Mouse (Mus musculus) heart, postnatal 0 days (tissue): ENCODE results near the gene Specc1l. TPM values are rescaled to one million over a fixed set of nuclear protein-coding genes. Genes with fewer than 3 reads are reported as not detected.

Source experiments
- ATAC-seq: fragments of 200-750 bp; cut with Nextera tagmentation; 2 replicates; pipeline ENCODE4 v1.8.0; 2017; ENCODE audit warnings: low read depth, moderate number of reproducible peaks, moderate library complexity; ENCODE audit not compliant: insufficient read depth
- DNase-seq: peaks from one replicate; pipeline ENCODE4 v3.0.0-alpha.2; 2016; ENCODE audit warnings: low spot score
- H3K27ac ChIP-seq: fragments of 300-500 bp; sonication (generic); 2 replicates; pipeline ENCODE4 v1.5.1; 2014; ENCODE audit warnings: low read depth, mild to moderate bottlenecking
- H3K27me3 ChIP-seq: fragments of 300-500 bp; sonication (generic); 2 replicates; pipeline ENCODE4 v1.6.1; 2014; ENCODE audit warnings: low read length, mixed read lengths; ENCODE audit not compliant: control insufficient read depth, insufficient read depth
- H3K36me3 ChIP-seq: fragments of 300-500 bp; sonication (generic); replicated peaks from 2 replicates; pipeline ENCODE4 v1.6.1; 2014; ENCODE audit warnings: low read length, mixed read lengths; ENCODE audit not compliant: control insufficient read depth, insufficient read depth
- H3K4me1 ChIP-seq: fragments of 300-500 bp; sonication (generic); 2 replicates; pipeline ENCODE4 v1.6.1; 2014; ENCODE audit warnings: antibody characterized with exemption; ENCODE audit not compliant: control insufficient read depth, insufficient read depth
- H3K4me2 ChIP-seq: fragments of 300-500 bp; sonication (generic); 2 replicates; pipeline ENCODE4 v1.6.1; 2014; ENCODE audit warnings: low read depth, mild to moderate bottlenecking, low read length, moderate library complexity
- H3K4me3 ChIP-seq: fragments of 300-500 bp; sonication (generic); 2 replicates; pipeline ENCODE4 v1.5.1; 2014; ENCODE audit warnings: low read depth, low read length
- H3K9ac ChIP-seq: fragments of 300-500 bp; sonication (generic); replicated peaks from 2 replicates; pipeline ENCODE4 v1.6.1; 2014; ENCODE audit warnings: low read depth, low read length, mixed read lengths
- H3K9me3 ChIP-seq: fragments of 300-500 bp; sonication (generic); replicated peaks from 2 replicates; pipeline ENCODE4 v1.6.1; 2016; ENCODE audit warnings: low read length; ENCODE audit not compliant: control insufficient read depth
- CTCF ChIP-seq: IDR thresholded peaks from 2 replicates; pipeline ENCODE4 v1.5.1; 2016; ENCODE audit warnings: antibody characterized with exemption, control low read depth, low read depth
- EP300 ChIP-seq: IDR thresholded peaks from 2 replicates; pipeline ENCODE4 v1.6.1; 2016; ENCODE audit warnings: antibody characterized with exemption, low read depth
- WGBS: fragments of 180-500 bp; shearing (Covaris S2); extraction: QIAGEN DNeasy Blood & Tissue Kit; methylation state at CpG from one replicate; pipeline ENCODE4 v1.1.7; 2014; 5-methylcytosine and 5-hydroxymethylcytosine counted together
- polyA plus RNA-seq: library from polyadenylated mRNA; unstranded; fragments of >200 nt; fragmentation: Nextera tagmentation; extraction: Ambion mirVana; gene quantifications from 2 replicates; pipeline ENCODE4 v1.2.1, GENCODE M21; 2015
- total RNA-seq: library from RNA; depleted of rRNA; stranded (reverse); fragments of >200 nt; gene quantifications from 2 replicates; pipeline ENCODE4 v1.2.3, GENCODE M21; 2014; ENCODE audit warnings: low replicate concordance

Gene Specc1l
- total and polyA plus RNA-seq, 2 experiments from 2014 or later = 13.3 to 23.4 TPM

GRCm38 (mm10) chr10:75318206-75318605 lies 106.3 kb downstream of the Specc1l start:
- peaks cover 6% of the 10 kb centered on the region; the same call in 1 of the 2 replicates for H3K27me3 ChIP-seq
- ATAC-seq (no peak), DNase-seq (no peak)
- H3K4me1 ChIP-seq = peaks cover 15% of the 10 kb centered on the region; the same call in 1 of the 2 replicates
- H3K4me2 ChIP-seq = peak overlapping the region; percentile 75
- no peaks in the 10 kb centered on the region for H3K9me3 ChIP-seq
- no peak for TF ChIP-seq EP300
- 63% methylated on average over 6 of the region's 6 CpGs for WGBS
- H3K4me3 ChIP-seq = peak overlapping the region; percentile 71
- H3K9ac ChIP-seq = peak overlapping the region; percentile 77
- H3K36me3 ChIP-seq = no peaks in the 10 kb centered on the region
- peak overlapping the region; percentile 75; the same call in 1 of the 2 replicates for H3K27ac ChIP-seq

DNA sequence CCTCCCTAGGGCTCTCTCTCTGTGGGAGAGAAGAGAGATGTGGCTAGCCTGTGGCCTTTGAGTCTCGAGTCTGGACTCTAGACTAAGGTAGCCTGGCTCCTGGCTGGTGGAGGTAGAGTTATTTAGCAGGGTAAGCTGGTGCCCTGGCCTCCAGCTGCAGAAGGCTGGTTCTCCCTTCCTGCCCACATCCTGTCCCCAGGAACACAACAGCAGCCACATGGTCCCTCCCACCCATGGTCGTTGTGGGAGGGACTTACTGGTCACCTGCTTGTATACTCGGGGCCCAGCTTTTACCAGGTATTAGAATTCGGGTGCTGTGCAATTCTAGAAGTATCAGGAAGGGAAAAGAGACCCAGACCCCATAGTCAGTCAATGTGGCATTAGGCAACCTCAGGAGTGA lies 108.4 kb downstream of the Specc1l start:
- peak overlapping the region; percentile 75 for H3K4me2 ChIP-seq
- WGBS = 41% methylated on average over 4 of the region's 4 CpGs
- ATAC-seq (no peak), DNase-seq (no peak)
- H3K36me3 ChIP-seq = no peaks in the 10 kb centered on the region
- H3K9me3 ChIP-seq = no peaks in the 10 kb centered on the region
- H3K27ac ChIP-seq = no peak overlapping the region
- no peak overlapping the region for H3K4me3 ChIP-seq
- H3K27me3 ChIP-seq = peaks cover 6% of the 10 kb centered on the region; the same call in 1 of the 2 replicates
- no peak overlapping the region for H3K9ac ChIP-seq
- H3K4me1 ChIP-seq = peaks cover 8% of the 10 kb centered on the region; the same call in 1 of the 2 replicates
- TF ChIP-seq CTCF = no peak
- no peak for TF ChIP-seq EP300

DNA sequence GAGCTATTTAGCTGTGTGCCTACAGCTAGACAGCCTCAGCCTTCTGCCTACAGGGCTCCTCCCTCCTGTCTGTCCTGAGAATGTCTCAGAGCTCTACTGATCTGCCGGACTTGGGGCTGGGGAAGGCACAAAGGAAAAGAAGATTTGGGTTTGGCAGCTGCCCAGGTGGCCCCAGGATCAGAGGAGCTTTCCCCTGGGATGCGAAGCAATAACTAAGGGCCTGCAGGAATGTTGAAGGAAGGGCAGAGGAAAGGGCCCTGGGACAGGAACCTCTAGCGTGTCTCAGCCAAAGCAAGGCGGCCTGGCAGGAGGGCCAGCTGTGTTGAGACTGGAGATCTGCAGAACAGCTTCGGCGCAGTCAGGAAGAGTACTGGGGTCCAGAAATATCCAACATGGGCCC lies 111.1 kb downstream of the Specc1l start:
- TF ChIP-seq EP300 (no peak), CTCF (no peak)
- H3K4me2 ChIP-seq = no peak overlapping the region
- no peak overlapping the region for H3K4me3 ChIP-seq
- no peaks in the 10 kb centered on the region for H3K36me3 ChIP-seq
- H3K27me3 ChIP-seq = 0 out of 2 replicates have a peak, but pooled peaks cover under 1% of the 10 kb centered on the region
- ATAC-seq (no peak), DNase-seq (no peak)
- H3K9me3 ChIP-seq = no peaks in the 10 kb centered on the region
- 54% methylated on average over 6 of the region's 6 CpGs for WGBS
- peaks cover 15% of the 10 kb centered on the region for H3K4me1 ChIP-seq
- H3K9ac ChIP-seq = no peak overlapping the region
- no peak overlapping the region for H3K27ac ChIP-seq

DNA sequence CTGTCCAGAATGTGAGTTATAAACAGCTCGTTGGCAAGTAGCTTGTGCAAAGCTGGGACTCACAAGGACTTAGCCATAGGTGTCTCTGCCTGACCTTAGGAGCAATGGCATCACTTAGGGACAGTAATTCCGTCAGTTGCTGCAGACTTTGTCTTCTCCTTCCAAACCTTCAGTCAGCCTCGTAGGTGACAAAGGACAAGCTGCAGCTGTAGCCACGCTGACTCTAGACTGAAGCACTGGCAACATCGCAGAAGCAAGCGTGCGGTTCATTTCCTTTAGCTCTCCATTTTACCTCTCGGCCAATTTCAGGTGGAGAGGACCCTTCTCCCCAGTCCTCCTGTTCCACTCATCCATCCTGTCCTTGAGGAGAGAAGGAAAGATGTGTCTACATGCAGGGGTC lies 112.1 kb downstream of the Specc1l start:
- WGBS = 66% methylated on average over 8 of the region's 8 CpGs
- Histone ChIP-seq H3K27me3 (no peaks in the 10 kb centered on the region), H3K36me3 (no peaks in the 10 kb centered on the region), H3K9ac (no peak overlapping the region), H3K9me3 (no peaks in the 10 kb centered on the region), H3K4me3 (no peak overlapping the region), H3K4me1 (peaks cover 19% of the 10 kb centered on the region), H3K4me2 (no peak overlapping the region), H3K27ac (no peak overlapping the region)
- DNase-seq (no peak), ATAC-seq (no peak)
- TF ChIP-seq CTCF = no peak
- TF ChIP-seq EP300 = no peak

- H3K4me1 ChIP-seq = peaks cover 19% of the 10 kb centered on the region
- TF ChIP-seq EP300 (no peak), CTCF (no peak)
- no peaks in the 10 kb centered on the region for H3K27me3 ChIP-seq
- H3K9ac ChIP-seq = no peak overlapping the region
- no peak overlapping the region for H3K4me2 ChIP-seq
- no peaks in the 10 kb centered on the region for H3K36me3 ChIP-seq
- DNase-seq (no peak), ATAC-seq (no peak)
- no peak overlapping the region for H3K27ac ChIP-seq
- no peak overlapping the region for H3K4me3 ChIP-seq
- H3K9me3 ChIP-seq = no peaks in the 10 kb centered on the region
- WGBS = 71% methylated on average over 10 of the region's 10 CpGs
These were observed 112.5 kb downstream of the Specc1l start for GRCm38 (mm10) chr10:75324391-75324790.

DNA sequence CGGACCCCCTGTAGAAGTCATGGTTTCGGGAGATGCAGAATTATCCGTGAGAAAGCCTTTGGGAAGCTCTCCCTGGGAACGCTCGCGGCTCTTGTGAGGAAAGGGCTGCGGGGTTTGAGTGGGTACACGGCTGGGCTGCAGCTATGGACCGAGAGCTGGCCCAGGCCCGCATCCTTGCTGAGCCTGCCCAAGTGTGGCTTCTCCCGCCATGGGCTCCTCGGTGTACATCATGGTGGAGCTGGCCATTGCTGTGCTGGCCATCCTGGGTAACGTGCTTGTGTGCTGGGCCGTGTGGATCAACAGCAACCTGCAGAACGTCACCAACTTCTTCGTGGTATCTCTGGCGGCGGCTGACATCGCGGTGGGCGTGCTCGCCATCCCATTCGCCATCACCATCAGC lies 113.9 kb downstream of the Specc1l start:
- H3K27me3 ChIP-seq = no peaks in the 10 kb centered on the region
- 94% methylated on average over 23 of the region's 23 CpGs for WGBS
- H3K9me3 ChIP-seq = no peaks in the 10 kb centered on the region
- no peak for TF ChIP-seq EP300
- no peak for TF ChIP-seq CTCF
- no peak overlapping the region for H3K27ac ChIP-seq
- no peak overlapping the region for H3K4me2 ChIP-seq
- H3K4me3 ChIP-seq = no peak overlapping the region
- no peak overlapping the region for H3K9ac ChIP-seq
- DNase-seq = no peak
- peaks cover 19% of the 10 kb centered on the region for H3K4me1 ChIP-seq
- no peaks in the 10 kb centered on the region for H3K36me3 ChIP-seq
- ATAC-seq = no peak
